Mouse (Mus musculus) limb, embryonic 11.5 days (tissue): Measurements from ENCODE around the gene Cry1. TPM values are rescaled to one million over a fixed set of nuclear protein-coding genes. Genes with fewer than 3 reads are reported as not detected.

Experiments
- ATAC-seq: fragments of 200-750 bp; cut with Nextera tagmentation; 2 replicates; pipeline ENCODE4 v1.8.0; 2017; ENCODE audit warnings: low read depth; ENCODE audit not compliant: insufficient number of reproducible peaks, low FRiP score, low TSS enrichment
- DNase-seq: peaks from one replicate; pipeline ENCODE4 v3.0.0-alpha.2; 2015; ENCODE audit warnings: low spot score
- H3K27ac ChIP-seq: fragments of 300-500 bp; sonication (generic); replicated peaks from 2 replicates; pipeline ENCODE4 v1.5.1; 2014; ENCODE audit warnings: low read depth, mild to moderate bottlenecking, low read length
- H3K27me3 ChIP-seq: fragments of 300-500 bp; sonication (generic); 2 replicates; pipeline ENCODE4 v1.6.1; 2014; ENCODE audit warnings: mild to moderate bottlenecking, low read length, mixed read lengths; ENCODE audit not compliant: control insufficient read depth, insufficient read depth
- H3K36me3 ChIP-seq: fragments of 300-500 bp; sonication (generic); 2 replicates; pipeline ENCODE4 v1.6.1; 2014; ENCODE audit warnings: mild to moderate bottlenecking, low read length, moderate library complexity, mixed read lengths; ENCODE audit not compliant: control insufficient read depth, insufficient read depth
- H3K4me1 ChIP-seq: fragments of 300-500 bp; sonication (generic); 2 replicates; pipeline ENCODE4 v1.6.1; 2014; ENCODE audit warnings: low read length, mixed read lengths; ENCODE audit not compliant: control insufficient read depth, insufficient read depth
- H3K4me2 ChIP-seq: fragments of 300-500 bp; sonication (generic); 2 replicates; pipeline ENCODE4 v1.6.1; 2014; ENCODE audit warnings: low read depth, mild to moderate bottlenecking, moderate library complexity; ENCODE audit not compliant: severe bottlenecking
- H3K4me3 ChIP-seq: fragments of 300-500 bp; sonication (generic); 2 replicates; pipeline ENCODE4 v1.5.1; 2014; ENCODE audit warnings: low read depth, low read length
- H3K9ac ChIP-seq: fragments of 300-500 bp; sonication (generic); 2 replicates; pipeline ENCODE4 v1.6.1; 2014; ENCODE audit warnings: mild to moderate bottlenecking, low read length
- H3K9me3 ChIP-seq: fragments of 300-500 bp; sonication (generic); 2 replicates; pipeline ENCODE4 v1.6.1; 2016; ENCODE audit warnings: low read length; ENCODE audit not compliant: control insufficient read depth
- WGBS: fragments of 180-500 bp; shearing (Covaris S2); extraction: QIAGEN DNeasy Blood & Tissue Kit; methylation state at CpG from one replicate; pipeline ENCODE4 v1.1.7; 2014; 5-methylcytosine and 5-hydroxymethylcytosine counted together
- polyA plus RNA-seq: library from polyadenylated mRNA; unstranded; fragments of >200 nt; fragmentation: Nextera tagmentation; extraction: Ambion mirVana; gene quantifications from 2 replicates; pipeline ENCODE4 v1.2.1, GENCODE M21; 2014

Cry1 gene
- polyA plus RNA-seq, 1 experiment from 2014 or later, result 37.4 TPM

GRCm38 (mm10) chr10:85154195-85154594 is 30.7 kb downstream of the Cry1 start:
- Histone ChIP-seq H3K4me2 (no peak overlapping the region), H3K4me1 (no peaks in the 10 kb centered on the region), H3K36me3 (no peaks in the 10 kb centered on the region), H3K4me3 (no peak overlapping the region), H3K27me3 (no peaks in the 10 kb centered on the region), H3K9ac (no peak overlapping the region), H3K9me3 (no peaks in the 10 kb centered on the region), H3K27ac (no peak overlapping the region)
- ATAC-seq (no peak), DNase-seq (peak; percentile 67)
- WGBS, result 17% methylated on average over 2 of the region's 2 CpGs

- ATAC-seq, result no peak
- Histone ChIP-seq H3K4me1 (no peaks in the 10 kb centered on the region), H3K4me2 (no peak overlapping the region), H3K9me3 (no peaks in the 10 kb centered on the region), H3K27me3 (no peaks in the 10 kb centered on the region), H3K4me3 (no peak overlapping the region), H3K9ac (no peak overlapping the region), H3K36me3 (no peaks in the 10 kb centered on the region), H3K27ac (no peak overlapping the region)
- 84% methylated on average over 5 of the region's 5 CpGs for WGBS
- no peak for DNase-seq
These were observed 35.6 kb downstream of the Cry1 start for GRCm38 (mm10) chr10:85149226-85149625.

DNA sequence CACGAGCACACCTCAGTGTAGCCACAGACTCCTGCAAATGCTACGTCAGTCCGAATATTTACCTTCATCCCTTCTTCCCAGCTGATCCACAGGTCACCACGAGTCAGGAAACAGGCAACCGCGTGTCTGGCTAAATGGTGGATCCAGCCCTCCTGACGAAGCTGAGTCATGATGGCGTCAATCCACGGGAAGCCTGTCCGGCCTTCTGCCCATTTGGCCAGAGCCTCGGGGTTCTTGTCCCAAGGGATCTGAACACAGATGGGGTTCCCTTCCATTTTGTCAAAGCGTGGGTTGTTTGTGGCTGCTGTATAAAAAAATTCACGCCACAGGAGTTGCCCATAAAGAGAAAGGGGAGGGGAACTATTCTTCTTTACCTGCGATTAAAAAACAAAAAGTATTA is 38.6 kb downstream of the Cry1 start:
- Histone ChIP-seq H3K36me3 (no peaks in the 10 kb centered on the region), H3K27ac (no peak overlapping the region), H3K4me1 (no peaks in the 10 kb centered on the region), H3K9me3 (no peaks in the 10 kb centered on the region), H3K4me2 (no peak overlapping the region), H3K27me3 (no peaks in the 10 kb centered on the region), H3K9ac (no peak overlapping the region), H3K4me3 (no peak overlapping the region)
- WGBS, result 90% methylated on average over 14 of the region's 14 CpGs
- ATAC-seq, result no peak
- no peak for DNase-seq

GRCm38 (mm10) chr10:85141465-85141864 is 43.4 kb downstream of the Cry1 start:
- Histone ChIP-seq H3K4me2 (no peak overlapping the region), H3K27ac (no peak overlapping the region), H3K9me3 (no peaks in the 10 kb centered on the region), H3K36me3 (0 out of 2 replicates have a peak, but pooled peaks cover 3% of the 10 kb centered on the region), H3K27me3 (no peaks in the 10 kb centered on the region), H3K9ac (no peak overlapping the region), H3K4me1 (no peaks in the 10 kb centered on the region), H3K4me3 (no peak overlapping the region)
- ATAC-seq, result peak; percentile 87
- WGBS, result 35% methylated on average over 9 of the region's 9 CpGs
- peak; percentile 56 for DNase-seq

DNA sequence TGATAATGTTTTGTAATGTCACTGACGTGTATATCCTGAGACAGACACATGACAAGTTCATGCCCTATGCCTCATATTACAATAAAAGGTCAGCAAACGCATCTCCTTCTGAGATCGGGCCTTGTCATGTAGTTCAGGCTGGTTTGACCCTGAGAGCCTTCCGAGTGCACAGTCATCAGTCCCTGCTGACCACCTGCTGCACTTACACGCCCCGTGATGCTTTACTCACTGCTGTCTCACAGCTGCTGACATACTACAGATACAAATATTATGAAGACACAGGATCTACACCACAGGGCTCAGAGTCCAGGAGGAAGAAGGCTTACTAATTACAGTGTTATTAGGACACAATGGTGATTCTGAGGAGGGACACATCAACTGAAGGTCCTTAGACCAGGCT is 48.3 kb downstream of the Cry1 start:
- no peak overlapping the region for H3K9ac ChIP-seq
- no peak overlapping the region for H3K4me2 ChIP-seq
- ATAC-seq (no peak), DNase-seq (no peak)
- 92% methylated on average over 6 of the region's 6 CpGs for WGBS
- 0 out of 2 replicates have a peak, but pooled peaks cover 3% of the 10 kb centered on the region for H3K36me3 ChIP-seq
- H3K4me1 ChIP-seq, result no peaks in the 10 kb centered on the region
- H3K27ac ChIP-seq, result no peak overlapping the region
- no peaks in the 10 kb centered on the region for H3K9me3 ChIP-seq
- no peaks in the 10 kb centered on the region for H3K27me3 ChIP-seq
- H3K4me3 ChIP-seq, result no peak overlapping the region

- 26% methylated on average over 7 of the region's 7 CpGs for WGBS
- Histone ChIP-seq H3K4me2 (peak overlapping the region; percentile 60; the same call in 1 of the 2 replicates), H3K27me3 (no peaks in the 10 kb centered on the region), H3K4me1 (peaks cover 4% of the 10 kb centered on the region; the same call in 1 of the 2 replicates), H3K27ac (no peak overlapping the region), H3K36me3 (no peaks in the 10 kb centered on the region), H3K9ac (peak overlapping the region; percentile 12; the same call in 1 of the 2 replicates), H3K4me3 (peak overlapping the region; percentile 69), H3K9me3 (no peaks in the 10 kb centered on the region)
- ATAC-seq, result 0 out of 2 replicates have a peak, but pooled peaks have one; percentile 49
- DNase-seq, result peak; percentile 56
These were observed 56.4 kb downstream of the Cry1 start for GRCm38 (mm10) chr10:85128453-85128852.

DNA sequence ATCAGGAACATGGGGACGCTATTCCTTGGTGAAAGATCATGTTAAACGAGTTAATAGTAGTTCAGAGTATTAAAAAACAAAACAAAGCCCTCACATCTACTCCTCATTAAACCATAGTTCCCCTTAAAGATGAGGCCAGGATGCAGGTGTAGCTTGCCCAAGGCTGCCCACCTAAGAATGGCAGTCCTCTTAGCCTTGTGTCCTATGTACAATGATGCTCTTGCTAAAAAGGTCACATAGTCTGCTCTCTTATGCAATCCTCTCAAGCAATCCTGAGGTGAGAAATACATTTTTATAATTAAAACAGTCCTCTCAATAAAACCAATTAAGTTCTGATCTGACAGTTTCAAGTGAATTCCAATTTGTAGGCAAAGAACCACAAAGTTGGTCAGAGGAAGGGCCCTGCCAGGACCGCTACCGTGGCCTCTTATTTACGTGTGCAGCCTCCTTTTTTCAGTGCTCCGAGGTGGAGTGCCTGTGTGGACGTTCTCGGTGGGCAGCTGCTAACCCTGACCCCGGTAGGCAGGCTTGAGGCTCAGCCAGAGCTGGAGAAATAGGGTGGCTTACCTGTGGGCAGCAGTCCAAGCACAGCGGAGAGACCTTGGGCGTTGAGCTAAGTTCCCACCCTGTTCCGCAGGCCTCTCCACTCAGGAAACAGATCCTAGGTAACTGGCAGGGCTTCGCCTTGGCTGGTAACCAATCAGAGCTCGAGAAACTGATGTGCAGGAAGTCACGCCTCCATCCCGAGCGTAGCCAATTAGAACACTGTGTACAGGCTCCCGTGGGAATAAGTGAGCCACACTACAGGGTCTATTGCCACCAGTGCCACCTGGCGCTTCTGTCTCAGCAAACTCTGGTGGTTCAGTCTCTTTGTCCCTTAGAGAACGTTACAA is 57.2 kb downstream of the Cry1 start, which contains the start of gene Mterf2:
TSS of gene Mterf2 (minus strand) at position 633 of the 893 bp plus-strand sequence.
- peak; percentile 93 for DNase-seq
- Histone ChIP-seq H3K4me3 (peak within 1 kb of the TSS; percentile 69), H3K9ac (peak within 1 kb of the TSS; percentile 70), H3K4me1 (peaks cover 4% of the 10 kb centered on the region; the same call in 1 of the 2 replicates), H3K27me3 (no peaks in the 10 kb centered on the region), H3K9me3 (no peaks in the 10 kb centered on the region), H3K36me3 (no peaks in the 10 kb centered on the region), H3K4me2 (peak within 1 kb of the TSS; percentile 60), H3K27ac (no peak within 1 kb of the TSS; the same call in 1 of the 2 replicates)
- WGBS, result 9% methylated on average over 20 of the region's 20 CpGs
- peak; percentile 100 for ATAC-seq

GRCm38 (mm10) chr10:85125184-85125583 is 59.7 kb downstream of the Cry1 start:
- Histone ChIP-seq H3K4me2 (no peak overlapping the region), H3K4me3 (no peak overlapping the region), H3K27me3 (no peaks in the 10 kb centered on the region), H3K9ac (no peak overlapping the region), H3K36me3 (peaks cover 4% of the 10 kb centered on the region; the same call in 1 of the 2 replicates), H3K9me3 (no peaks in the 10 kb centered on the region), H3K4me1 (peaks cover 4% of the 10 kb centered on the region; the same call in 1 of the 2 replicates), H3K27ac (no peak overlapping the region)
- WGBS, result 88% methylated on average over 13 of the region's 13 CpGs
- DNase-seq, result no peak
- ATAC-seq, result no peak
